Mouse (Mus musculus): Measurements from ENCODE around the gene Ociad1.
A peak's percentile ranks its signal among the peaks of the same experiment; 100 is the strongest.
"Not testable (repeated sequence)": the region's sequence is repeated elsewhere in the genome, so short reads cannot be mapped to it uniquely, and the experiment has no call there.

Gene Ociad1

DNA sequence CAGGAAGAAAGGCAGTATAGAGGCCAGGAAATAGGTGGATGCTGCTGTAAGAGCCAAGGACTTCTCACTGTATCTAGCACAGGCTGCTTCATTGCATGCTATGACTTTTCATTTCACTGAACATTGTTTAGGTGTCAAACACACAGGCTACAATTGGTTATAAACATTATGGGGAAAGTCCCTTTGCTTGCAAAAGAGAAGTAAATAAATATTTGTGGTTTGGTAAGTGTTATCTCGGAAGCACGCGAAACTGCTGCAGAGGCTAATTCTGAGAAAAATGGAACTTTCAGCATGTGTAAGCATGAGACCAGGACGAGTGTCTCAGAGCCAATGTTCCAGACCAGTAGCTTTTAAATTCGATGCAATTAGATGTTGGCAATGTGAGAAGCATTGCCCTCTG, 6.0 kb upstream of the Ociad1 start:
- DNase-seq: no peak

DNA sequence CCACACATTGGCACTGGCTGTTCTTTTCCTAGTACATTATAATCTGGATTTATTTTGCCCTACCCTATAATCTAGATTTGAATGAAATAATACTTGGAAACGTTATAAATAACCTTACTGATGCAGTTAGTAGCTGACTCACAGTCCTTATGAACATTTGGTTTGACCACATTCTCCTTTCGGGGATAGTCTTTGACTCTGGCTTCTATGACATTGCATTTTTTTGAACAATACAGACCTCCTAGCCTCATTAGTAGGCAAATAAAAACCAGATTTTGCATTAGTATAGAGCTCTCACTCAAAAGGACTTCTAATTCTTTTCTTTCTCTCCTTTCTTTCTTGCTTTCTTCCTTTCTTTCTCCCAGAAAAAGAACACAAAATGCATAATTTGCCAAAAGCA, 2.7 kb upstream of the Ociad1 start:
- no peak for DNase-seq

DNA sequence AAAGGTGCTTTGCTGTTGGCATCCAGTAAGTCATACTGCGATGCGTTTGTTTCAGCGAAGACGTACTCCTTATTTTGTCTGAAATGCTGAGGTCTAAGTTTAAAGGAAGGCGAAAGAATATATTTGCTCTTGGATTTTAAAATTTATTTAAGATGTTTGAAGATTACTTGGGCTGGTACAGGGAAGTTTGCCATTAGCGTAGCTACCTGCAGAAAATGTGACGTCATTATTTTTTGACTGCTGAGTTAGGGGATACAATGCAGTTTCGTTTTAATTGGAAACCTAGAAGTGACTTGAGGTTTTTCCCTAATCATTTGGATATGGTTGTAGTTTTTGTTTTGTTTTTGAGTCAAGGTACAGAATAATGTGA, 859 bp downstream of the Ociad1 start:
- no peak for DNase-seq

DNA sequence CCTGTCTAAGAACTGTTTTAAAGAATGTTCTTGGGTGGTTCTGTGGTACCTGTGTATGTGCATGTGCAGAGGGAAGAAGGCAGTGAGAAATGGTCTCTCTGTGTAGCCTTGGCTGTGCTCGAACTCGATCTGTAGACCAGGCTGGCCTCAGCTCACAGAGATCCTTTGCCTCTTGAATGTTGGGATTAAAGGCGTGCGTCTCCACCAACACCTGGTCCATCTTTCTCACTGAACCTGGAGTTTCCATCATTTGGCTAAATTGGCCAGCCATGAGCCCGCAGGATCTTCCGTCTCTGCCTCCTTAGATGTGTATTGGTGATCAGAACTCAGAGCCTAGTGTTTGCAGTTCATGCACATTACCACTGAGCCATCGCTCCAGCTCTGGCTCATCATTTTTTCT, 2.4 kb downstream of the Ociad1 start:
- DNase-seq: no peak

DNA sequence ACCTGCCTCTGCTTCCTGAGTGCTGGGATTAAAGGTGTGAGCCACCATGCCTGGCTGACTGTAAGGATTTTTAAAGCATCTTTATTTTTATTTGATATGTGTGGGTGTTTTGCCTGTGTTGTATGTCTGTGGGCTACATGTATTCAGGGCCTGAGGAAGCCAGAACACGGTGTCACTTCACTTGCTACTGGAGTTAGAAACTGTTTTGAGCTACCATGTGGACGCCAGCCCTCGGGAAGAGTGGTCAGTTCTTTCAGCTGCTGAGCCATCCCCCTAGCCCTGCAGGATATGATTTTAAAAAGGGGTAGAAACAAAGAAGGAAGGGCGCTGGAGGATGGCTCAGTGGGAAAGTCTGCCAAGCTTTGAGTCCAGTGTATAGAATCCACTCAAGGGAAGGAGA, 3.3 kb downstream of the Ociad1 start:
- DNase-seq: no peak

DNA sequence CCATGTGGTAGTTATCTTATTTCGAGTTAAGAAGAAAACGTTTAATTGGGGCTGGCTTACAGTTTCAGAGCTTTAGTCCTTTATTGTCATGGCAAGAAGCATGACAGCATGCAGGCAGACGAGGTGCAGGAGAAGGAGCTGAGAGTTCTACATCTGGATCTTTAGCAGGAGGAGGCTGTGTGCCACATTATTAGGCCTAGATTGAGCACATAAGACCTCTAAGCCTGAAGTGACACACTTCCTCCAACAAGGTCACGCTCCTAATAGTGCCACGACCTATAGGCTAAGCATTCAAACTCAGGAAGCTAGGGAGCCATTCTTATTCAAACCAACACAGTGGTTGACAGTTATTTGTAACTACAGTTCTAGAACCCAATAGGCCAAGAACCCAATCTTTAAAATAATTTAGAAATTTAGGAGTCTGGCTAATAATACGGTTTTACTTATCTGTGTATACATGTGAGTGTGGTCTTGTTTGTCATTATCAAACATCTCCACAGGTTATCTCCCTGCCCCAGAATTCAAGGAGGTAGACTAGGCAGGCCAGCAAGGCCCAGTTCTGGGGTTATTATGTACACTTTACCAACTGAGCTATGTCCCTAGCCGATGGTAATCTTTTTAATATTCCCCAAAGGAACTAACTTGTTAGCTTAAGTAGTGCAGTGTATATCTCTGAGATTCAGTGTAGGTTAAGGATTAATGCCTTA, 9.2 kb downstream of the Ociad1 start:
- no peak for DNase-seq

DNA sequence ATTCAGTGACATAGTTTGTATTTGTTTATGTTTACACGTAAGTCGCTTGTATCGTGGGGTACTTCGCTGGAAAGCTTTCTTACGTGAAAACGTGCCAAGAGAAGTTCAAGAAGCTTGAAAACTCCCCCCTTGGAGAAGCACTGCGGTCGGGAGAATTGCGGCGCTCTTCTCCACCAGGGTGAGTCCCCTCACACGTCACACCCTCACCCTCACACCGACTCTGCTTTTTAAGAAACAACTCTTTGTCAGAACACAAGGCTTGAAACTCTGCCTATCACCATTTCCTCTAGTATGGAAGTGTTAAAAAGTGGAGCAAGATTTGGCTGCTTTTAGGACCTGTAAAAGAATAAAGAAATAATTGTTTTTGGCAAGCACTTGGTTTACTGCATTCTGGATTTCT, 11.9 kb downstream of the Ociad1 start:
- DNase-seq: no peak

DNA sequence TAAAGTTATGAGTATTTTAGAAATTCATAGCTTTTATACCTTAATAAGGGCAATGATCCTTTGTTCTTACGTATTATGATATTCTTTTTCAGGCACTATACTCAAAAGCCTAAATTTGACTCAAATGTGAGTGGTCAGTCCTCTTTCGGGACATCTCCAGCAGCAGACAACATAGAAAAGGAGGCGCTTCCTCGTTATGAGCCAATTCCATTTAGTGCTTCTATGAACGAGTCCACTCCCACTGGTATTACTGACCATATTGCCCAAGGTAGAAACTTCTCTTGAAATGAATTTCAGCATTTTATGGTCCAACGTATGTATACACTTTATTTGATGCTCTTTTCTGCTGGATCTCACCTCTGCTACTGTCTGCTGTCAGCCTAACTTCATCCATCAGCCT, 13.9 kb downstream of the Ociad1 start:
- no peak for DNase-seq

DNA sequence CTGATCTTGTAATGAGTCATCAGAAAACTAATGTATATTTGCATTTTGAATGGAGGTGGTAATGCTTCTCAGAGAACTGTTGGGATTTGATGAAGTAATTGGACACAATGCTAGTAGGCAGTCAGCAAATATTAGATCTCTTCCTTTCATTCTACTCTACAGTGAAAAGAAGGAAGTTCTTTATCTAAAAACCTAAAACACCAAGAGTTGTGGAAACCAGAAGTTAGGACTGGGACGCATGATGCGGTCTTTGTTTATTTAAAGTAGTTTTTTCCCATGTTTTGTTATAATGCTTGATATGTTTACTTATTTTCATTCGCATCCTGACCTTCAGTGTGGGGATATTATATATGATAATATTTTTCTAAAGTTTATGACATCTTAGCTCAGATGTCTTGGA, 14.7 kb downstream of the Ociad1 start:
- no peak for DNase-seq

DNA sequence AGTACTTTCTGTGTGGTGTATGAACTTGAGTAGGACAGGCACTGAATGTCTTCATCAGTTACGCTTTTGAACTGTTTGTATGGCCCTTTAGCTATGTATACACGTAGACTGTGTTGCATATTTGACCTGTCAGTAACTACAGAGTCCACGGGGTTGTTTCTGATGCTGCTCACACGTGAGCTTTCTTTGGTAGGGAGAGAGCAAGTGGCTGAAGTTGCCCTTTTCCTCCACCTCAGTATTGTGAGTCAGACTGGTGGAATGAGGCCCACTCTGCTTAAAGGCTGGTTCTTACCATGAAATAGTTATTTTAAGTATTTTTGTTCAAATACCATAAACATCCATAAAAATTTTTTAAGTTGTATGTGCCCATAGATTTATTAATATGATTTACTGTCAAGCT, 16.9 kb downstream of the Ociad1 start:
- DNase-seq: no peak

DNA sequence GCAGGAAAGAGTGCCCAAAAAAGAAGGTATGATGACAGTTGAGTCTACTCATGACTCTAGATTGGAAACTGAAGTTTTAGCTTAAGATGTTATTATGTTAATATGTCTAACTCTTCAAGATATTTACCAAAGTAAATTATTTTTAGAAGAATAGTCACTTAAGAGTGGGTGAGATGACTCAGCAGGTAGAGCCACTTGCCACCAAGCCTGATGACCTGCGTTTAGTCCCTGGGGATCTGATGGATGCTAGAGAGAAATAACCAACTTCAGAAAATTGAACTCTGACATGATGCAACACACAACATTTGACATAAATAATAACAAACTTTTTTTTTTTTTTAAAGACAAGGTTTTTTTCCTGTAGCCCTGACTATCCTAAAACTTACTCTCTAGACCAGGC, 17.8 kb downstream of the Ociad1 start:
- no peak for DNase-seq

DNA sequence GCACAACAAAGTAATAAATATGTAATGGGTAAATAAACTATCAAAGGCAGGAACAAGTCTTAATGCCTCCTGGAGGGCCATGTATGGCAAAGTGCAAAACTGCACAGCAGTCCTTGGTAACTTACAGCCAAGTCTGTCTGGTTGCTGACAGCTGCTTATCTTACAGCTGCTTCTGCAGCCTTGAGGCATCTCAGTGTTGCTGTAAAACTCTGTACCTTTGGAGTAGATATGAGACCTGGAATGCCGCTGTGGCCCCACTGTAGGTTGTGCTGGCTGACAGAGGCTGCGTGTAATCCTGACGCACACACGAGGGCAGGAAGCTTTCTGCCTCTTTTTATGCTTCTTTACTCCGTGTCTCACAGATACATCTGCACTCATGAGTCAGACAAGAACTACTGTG, 18.9 kb downstream of the Ociad1 start:
- DNase-seq: peak; percentile 10

DNA sequence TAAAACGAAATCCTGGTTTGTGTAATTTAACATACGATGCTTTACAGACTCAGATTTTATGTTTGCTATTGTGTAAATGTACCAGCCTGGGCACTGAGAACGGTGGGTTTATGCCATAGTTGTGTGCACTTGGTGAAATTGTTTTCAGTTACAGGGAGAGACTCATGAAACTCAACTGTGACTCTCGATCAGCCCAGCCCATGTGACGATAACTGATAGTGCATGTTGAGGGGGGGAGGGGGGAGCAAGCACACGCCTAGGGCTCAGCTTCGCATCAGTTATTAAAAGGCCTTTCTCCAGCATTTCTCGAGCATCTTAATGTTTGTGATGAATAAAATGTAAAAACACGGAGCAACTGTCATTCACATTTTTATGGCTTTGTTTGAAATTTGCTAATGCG, 21.0 kb downstream of the Ociad1 start:
- DNase-seq: no peak

DNA sequence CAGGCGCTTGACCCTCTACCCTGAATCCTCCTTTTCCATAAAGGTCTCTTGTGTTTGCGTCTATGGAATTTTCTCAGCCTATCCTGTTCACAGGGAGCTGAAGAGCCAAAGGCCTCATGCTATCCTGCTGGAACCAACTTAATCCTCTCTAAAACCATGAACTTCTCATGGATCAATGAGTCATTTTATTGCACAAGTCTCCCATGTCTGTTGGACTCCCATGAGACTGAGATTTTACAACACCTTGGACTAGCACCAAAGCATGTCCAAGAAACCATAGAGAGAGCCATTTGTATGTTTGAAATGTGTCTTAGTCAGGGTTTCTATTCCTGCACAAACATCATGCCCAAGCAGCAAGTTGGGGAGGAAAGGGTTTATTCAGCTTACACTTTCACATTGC, 22.1 kb downstream of the Ociad1 start:
- no peak for DNase-seq

DNA sequence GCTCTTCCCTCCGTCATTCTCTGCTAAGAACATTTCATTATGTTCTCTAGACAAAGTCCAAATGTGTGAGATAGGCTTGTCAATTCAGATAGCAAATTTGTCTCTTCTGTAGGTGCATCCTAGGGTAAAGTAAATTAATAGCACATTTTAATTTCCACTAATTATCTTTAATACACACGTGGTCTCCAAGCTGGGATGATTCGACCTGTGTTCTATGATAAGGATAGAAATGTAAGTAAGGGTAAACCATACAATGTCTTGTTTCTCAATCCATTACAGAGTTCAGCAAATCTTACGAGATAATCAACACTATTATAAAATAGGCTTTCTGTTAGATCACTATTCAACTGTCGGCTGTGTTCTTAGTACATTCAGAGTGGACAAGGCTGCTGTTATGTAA, 26.7 kb downstream of the Ociad1 start:
- no peak for DNase-seq

DNA sequence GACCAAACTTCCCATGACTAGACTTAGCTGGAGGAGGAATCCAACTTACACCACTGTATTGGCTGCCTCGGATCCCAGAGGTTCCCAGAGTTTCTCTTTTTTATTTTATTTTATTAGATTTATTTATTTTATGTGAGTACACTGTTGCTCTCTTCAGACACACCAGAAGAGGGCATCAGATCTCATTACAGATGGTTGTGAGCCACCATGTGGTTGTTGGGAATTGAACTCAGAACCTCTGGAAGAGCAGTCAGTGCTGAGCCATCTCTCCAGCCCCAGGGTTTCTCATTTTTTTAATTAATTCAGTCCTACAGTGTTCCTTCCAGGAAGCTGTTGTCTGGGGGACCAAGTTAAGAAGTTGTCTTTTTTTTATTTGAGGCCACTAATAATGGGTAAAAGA, 30.1 kb downstream of the Ociad1 start:
- DNase-seq: not testable (repeated sequence)

DNA sequence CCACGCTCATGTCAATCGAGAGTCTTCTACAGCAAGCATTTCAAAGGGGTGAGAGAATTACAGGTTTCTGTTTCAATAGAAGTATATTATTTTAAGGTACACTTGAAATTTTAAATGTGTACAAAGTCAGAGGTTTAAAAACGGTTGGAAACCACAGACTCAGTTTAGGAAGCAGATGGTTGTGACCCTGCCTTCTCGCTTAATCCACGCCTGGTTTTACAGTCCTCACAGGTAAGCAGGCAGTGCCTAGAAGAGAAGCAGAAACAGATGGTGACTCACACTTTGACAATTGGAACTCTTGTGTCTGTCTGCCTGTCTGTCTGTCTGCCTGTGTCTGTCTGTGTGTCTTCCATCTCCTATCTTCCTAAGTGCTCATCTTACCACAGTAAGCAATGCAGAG, 31.0 kb downstream of the Ociad1 start:
- no peak for DNase-seq

DNA sequence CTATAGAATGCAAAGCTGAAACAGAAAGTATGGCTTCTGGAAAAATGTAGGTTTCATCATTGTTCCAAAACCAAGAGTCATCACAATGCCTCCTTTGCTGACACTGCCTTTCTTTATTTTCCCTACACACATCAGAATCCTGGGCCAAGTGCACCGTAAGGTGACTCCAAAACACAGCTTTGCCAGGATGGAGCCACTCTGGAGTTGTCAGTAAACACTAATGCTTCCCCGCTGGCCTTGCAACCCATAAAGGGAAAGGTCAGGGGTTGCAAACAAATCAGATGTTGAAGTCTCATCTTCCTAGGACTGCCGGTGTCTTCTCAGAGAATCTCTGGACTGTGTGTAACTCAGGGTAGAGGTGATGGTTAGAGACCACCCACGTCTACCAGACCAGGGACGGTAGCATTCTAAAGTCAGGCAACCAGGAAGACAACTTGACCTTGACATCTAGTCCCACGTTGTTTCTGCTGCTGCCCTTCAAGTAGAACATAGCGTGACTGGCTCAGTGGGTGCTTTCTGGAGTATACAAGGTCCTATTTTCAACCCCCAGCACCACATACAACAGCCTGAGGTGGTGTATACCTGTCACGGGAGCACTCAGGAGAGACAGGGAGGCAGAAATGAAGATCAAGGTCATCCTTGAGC, 32.1 kb downstream of the Ociad1 start:
- DNase-seq: no peak

DNA sequence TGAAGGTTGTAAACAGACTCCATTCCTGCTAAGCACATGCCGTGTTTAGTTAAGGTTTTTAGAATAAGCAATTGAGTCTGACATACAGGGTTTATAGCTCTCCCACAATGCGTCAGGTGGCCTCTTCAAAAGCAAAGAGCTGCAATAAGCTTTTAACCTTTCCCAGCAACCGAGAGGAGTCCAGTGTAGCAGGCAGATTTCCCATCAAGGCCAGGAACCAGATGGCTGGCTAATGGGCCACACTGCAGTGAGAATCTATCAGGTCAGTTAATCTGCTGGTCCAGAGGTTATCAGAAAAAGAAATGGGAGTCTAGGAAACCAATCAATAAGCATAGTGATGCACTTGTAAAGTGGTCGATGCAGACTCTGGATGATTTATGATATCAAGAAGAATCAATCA, 38.4 kb downstream of the Ociad1 start:
- no peak for DNase-seq

DNA sequence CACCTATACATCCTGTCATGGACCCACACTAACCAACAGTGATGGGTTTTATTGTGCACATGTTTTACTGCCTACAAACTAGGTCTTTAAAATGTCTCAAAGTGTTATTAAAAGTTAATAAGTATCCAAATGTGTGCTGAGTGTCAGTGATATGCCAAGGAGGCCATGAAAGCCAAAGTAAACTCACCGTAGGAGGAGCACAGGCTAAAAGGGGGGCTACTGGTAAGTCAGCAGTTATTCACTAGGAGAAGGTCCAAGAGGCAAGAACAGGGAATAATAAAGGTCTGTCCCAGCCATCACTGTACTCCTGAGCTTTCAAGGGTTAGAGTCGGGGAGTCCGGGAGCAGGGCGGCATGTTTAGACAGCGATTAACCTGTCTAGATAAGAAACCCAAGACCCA, 43.9 kb downstream of the Ociad1 start:
- DNase-seq: no peak

DNA sequence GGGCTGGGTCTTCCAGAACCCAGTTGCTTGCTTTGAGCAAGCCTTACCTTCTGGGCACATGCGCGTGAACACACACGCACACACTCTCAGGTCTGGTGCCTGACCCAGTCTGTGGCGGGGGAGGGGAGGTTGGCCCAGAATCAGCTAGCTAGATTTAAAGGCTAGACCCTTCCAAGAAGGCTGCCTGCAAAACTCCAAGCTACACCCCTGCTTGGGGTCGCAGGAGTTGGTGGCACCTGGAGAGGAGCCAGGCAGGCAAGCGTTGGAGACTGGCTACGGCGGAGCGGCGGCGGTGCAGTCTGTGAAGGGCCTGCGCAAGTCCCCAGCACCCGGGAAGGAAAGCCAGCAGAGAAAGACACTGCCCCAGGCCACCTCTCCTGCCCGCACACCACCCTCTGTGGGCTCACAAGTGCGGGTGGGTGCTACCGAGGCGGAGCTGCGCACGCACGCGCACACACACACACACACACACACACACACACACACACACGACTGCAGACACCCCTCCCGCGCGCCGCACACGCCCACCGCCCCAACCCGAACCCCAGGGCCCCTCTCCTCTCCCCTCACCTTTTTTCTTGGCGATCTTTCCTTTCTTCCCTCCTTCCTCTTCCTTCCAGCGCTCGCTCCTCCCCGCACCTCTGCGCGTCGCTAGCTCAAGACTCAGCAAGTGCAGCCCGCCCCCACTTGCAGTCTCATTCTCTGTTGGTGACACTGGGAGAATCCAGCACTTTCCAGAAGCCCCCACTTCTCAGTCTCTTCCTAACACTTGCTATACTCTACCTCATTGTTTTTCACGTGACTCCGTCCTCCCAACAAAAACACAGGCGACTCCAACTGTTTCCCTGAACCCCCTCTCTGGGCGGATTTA, 45.6 kb downstream of the Ociad1 start:
- DNase-seq: peak; percentile 67

DNA sequence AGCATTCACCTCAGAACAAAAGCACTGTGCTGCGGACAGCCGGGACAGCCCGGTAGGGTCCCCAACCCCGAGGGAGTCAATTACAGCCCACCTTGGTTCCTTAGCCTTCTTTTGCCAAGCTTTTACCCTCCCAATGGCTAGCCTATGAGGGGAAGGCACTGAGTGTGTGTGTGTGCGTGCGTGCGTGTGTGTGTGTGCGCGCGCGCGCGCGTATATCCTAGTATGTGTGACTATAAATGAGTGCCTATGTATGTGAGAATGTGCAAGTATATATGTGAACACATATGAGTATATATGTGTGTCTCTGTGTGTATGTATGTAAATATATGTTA, 46.2 kb downstream of the Ociad1 start:
- DNase-seq: no peak

DNA sequence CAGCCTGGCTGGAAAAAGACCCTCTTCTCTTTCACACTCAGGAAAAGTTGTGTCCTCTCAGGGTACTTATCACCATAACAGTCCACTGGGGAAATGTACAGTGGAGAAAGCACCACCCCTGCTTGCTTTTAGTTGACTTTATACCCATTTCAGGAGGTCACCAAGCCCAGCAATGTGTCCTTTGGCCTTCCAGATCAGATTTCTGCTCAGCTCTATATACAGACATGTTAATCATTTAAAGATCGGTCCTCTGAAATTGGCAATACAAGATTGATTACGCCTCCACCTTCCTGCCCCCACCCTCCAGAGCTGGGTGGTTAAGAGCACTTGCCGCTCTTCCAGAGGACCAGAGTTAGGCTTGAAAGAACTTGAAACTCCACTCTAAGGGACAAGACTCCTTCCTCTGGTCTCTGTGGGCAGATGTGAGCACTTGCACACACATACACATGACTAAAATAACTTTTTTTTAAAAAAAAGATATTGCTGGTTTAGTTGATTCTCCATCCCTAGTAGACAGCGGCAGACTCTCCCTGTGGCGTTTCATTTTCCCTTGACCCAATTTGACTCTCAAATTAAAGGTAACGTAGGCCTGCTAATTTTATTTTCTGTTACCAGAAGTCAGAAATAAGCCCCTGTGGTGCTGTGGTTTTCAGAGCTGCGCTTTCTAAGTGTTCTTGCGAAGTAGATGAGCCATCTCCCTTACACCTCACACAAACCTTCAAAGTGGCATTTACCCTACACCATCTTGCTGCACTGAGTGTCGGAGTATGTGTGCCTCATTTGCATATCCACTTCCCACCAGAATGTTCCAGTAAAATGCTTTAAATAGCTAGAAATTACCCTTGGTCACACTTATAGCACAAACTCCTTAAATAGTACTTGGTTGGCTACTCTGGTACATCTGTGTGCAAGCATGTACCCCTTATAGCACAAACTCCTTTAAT, 47.5 kb downstream of the Ociad1 start:
- no peak for DNase-seq
